Mouse (Mus musculus) heart, postnatal 0 days (tissue): ENCODE results near the gene Cox11.

Experiments
- CTCF ChIP-seq: IDR thresholded peaks from 2 replicates; pipeline ENCODE4 v1.5.1; 2016; ENCODE audit warnings: antibody characterized with exemption, control low read depth, low read depth
- EP300 ChIP-seq: IDR thresholded peaks from 2 replicates; pipeline ENCODE4 v1.6.1; 2016; ENCODE audit warnings: antibody characterized with exemption, low read depth

GRCm38 (mm10) chr11:90677771-90678288, 39.9 kb downstream of the Cox11 start:
- no peak for TF ChIP-seq CTCF
- no peak for TF ChIP-seq EP300
